Mouse (Mus musculus): ENCODE measurements around the gene Ankrd24. TPM values are rescaled to one million over a fixed set of nuclear protein-coding genes. Genes with fewer than 3 reads are reported as not detected.
A peak's percentile ranks its signal among the peaks of the same experiment; 100 is the strongest.

Ankrd24 gene
- total and polyA plus RNA-seq, 3 experiments = 7.8 to 33.7 (median 7.9) TPM

DNA sequence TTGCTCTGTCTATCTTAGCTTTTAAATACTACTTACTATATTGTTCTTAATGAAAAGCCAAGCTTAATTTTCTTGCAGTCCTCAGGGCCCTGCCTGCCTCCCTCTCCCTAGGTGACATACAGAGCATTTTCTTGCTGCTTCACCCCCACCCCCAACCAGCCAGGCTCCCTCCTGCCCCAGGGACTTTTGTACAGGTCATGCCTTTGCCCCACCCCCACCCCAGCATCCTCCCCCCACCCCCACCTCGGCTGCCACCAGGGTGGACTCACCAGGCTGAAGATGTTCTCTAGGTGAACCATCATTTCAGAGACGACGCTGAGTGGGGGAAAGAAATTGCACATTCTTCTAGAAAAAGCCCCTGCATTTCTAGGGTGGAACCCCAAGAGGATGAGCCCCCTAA, 30.0 kb upstream of the Ankrd24 start:
- Histone ChIP-seq H3K9ac (ENCODE audit: low read depth, low read length) (no peak overlapping the region), H3K27ac (no peak overlapping the region)
- intact Hi-C loops (cut with DNase I) = loop anchor here (2.0 kb wide), 1 partner anchor 24 kb away; the partner anchor contains the start of gene Tle2

GRCm38 (mm10) chr10:81598871-81599270, 29.5 kb upstream of the Ankrd24 start:
- TF ChIP-seq CTCF (IDR thresholded peaks at IDR 0.05) = no peak
- no peak for TF ChIP-seq POLR2A (IDR thresholded peaks at IDR 0.05; ENCODE audit: insufficient read depth, low read depth, low read length)
- TF ChIP-seq EP300 (IDR thresholded peaks at IDR 0.05; ENCODE audit: insufficient read depth, low read depth, low read length) = no peak
- Histone ChIP-seq H3K27me3 (ENCODE audit: control insufficient read depth, insufficient read depth, low read length) (no peaks in the 10 kb centered on the region), H3K79me2 (replicated peaks; ENCODE audit: control insufficient read depth, insufficient read depth, low read length) (no peaks in the 10 kb centered on the region), H3K4me3 (no peak overlapping the region), H3K4me1 (ENCODE audit: control insufficient read depth, insufficient read depth, low read length) (peaks cover 10% of the 10 kb centered on the region), H3K36me3 (ENCODE audit: control insufficient read depth, insufficient read depth, low read length) (no peaks in the 10 kb centered on the region), H3K9ac (ENCODE audit: low read depth, low read length) (no peak overlapping the region), H3K27ac (no peak overlapping the region)
- intact Hi-C loops (cut with DNase I) = loop anchor here (2.0 kb wide), 1 partner anchor 24 kb away; the partner anchor contains the start of gene Tle2
- no peak for DNase-seq
- WGBS = 55% methylated on average over 6 of the region's 6 CpGs

More for the DNA sequence above, 30.0 kb upstream of the Ankrd24 start:
- DNase-seq = no peak
- TF ChIP-seq POLR2A (IDR thresholded peaks at IDR 0.05; ENCODE audit: insufficient read depth, low read depth, low read length) = no peak
- TF ChIP-seq CTCF (IDR thresholded peaks at IDR 0.05) = no peak
- TF ChIP-seq EP300 (IDR thresholded peaks at IDR 0.05; ENCODE audit: insufficient read depth, low read depth, low read length) = no peak
- Histone ChIP-seq H3K27me3 (ENCODE audit: control insufficient read depth, insufficient read depth, low read length) (no peaks in the 10 kb centered on the region), H3K4me3 (no peak overlapping the region), H3K4me1 (ENCODE audit: control insufficient read depth, insufficient read depth, low read length) (peaks cover 10% of the 10 kb centered on the region), H3K36me3 (ENCODE audit: control insufficient read depth, insufficient read depth, low read length) (no peaks in the 10 kb centered on the region), H3K79me2 (replicated peaks; ENCODE audit: control insufficient read depth, insufficient read depth, low read length) (no peaks in the 10 kb centered on the region)
- 63% methylated on average over 3 of the region's 3 CpGs for WGBS

GRCm38 (mm10) chr10:81599630-81600029, 28.7 kb upstream of the Ankrd24 start:
- H3K36me3 ChIP-seq (ENCODE audit: control insufficient read depth, insufficient read depth, low read length) = no peaks in the 10 kb centered on the region
- TF ChIP-seq POLR2A (IDR thresholded peaks at IDR 0.05; ENCODE audit: insufficient read depth, low read depth, low read length) = no peak
- no peak for TF ChIP-seq EP300 (IDR thresholded peaks at IDR 0.05; ENCODE audit: insufficient read depth, low read depth, low read length)
- no peak for TF ChIP-seq CTCF (IDR thresholded peaks at IDR 0.05)
- H3K79me2 ChIP-seq (replicated peaks; ENCODE audit: control insufficient read depth, insufficient read depth, low read length) = no peaks in the 10 kb centered on the region
- no peak for DNase-seq
- no peak overlapping the region for H3K4me3 ChIP-seq
- no peak overlapping the region for H3K9ac ChIP-seq (ENCODE audit: low read depth, low read length)
- WGBS = 84% methylated on average over 5 of the region's 5 CpGs
- H3K4me1 ChIP-seq (ENCODE audit: control insufficient read depth, insufficient read depth, low read length) = peaks cover 10% of the 10 kb centered on the region
- no peaks in the 10 kb centered on the region for H3K27me3 ChIP-seq (ENCODE audit: control insufficient read depth, insufficient read depth, low read length)
- intact Hi-C loops (cut with DNase I) = loop anchor here (2.0 kb wide), 1 partner anchor 25 kb away; the partner anchor contains the start of gene Tle2
- no peak overlapping the region for H3K27ac ChIP-seq

DNA sequence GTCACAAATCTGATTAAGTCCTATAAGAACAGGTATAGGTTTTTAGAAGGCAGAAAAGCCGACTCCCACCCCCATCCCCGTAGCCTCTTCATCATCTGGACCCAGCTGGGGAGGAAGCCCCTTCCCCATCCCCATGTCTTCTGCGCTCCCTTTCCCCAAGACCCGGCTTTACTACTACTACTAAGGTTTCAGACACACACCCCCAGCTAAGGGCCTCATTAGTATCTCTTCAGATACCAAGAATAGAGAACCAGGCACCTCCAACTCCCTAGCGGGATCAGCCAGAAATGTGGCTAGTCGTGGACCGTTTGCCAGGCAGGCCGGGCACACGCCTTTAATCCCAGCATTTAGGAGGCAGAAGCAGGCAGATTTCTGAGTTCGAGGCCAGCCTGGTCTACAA, 28.2 kb upstream of the Ankrd24 start:
- peak overlapping the region; percentile 55; the same call in 1 of the 2 replicates for H3K27ac ChIP-seq
- H3K9ac ChIP-seq (ENCODE audit: low read depth, low read length) = no peak overlapping the region
- no peaks in the 10 kb centered on the region for H3K79me2 ChIP-seq (replicated peaks; ENCODE audit: control insufficient read depth, insufficient read depth, low read length)
- no peak overlapping the region for H3K4me3 ChIP-seq
- intact Hi-C loops (cut with DNase I) = no loop called here
- H3K36me3 ChIP-seq (ENCODE audit: control insufficient read depth, insufficient read depth, low read length) = no peaks in the 10 kb centered on the region
- TF ChIP-seq CTCF (IDR thresholded peaks at IDR 0.05) = no peak
- no peak for TF ChIP-seq EP300 (IDR thresholded peaks at IDR 0.05; ENCODE audit: insufficient read depth, low read depth, low read length)
- TF ChIP-seq POLR2A (IDR thresholded peaks at IDR 0.05; ENCODE audit: insufficient read depth, low read depth, low read length) = no peak
- H3K27me3 ChIP-seq (ENCODE audit: control insufficient read depth, insufficient read depth, low read length) = no peaks in the 10 kb centered on the region
- DNase-seq = no peak
- 53% methylated on average over 10 of the region's 10 CpGs for WGBS
- H3K4me1 ChIP-seq (ENCODE audit: control insufficient read depth, insufficient read depth, low read length) = peaks cover 13% of the 10 kb centered on the region

GRCm38 (mm10) chr10:81600738-81601203, 27.6 kb upstream of the Ankrd24 start, which contains the start of gene Tle6:
Tle6 (minus strand) TSS chr10:81601073.
- Histone ChIP-seq H3K27ac (peak within 1 kb of the TSS; percentile 55), H3K27me3 (ENCODE audit: control insufficient read depth, insufficient read depth, low read length) (no peaks in the 10 kb centered on the region), H3K36me3 (ENCODE audit: control insufficient read depth, insufficient read depth, low read length) (no peaks in the 10 kb centered on the region), H3K79me2 (replicated peaks; ENCODE audit: control insufficient read depth, insufficient read depth, low read length) (no peaks in the 10 kb centered on the region), H3K4me3 (peak within 1 kb of the TSS; percentile 42), H3K4me1 (ENCODE audit: control insufficient read depth, insufficient read depth, low read length) (peaks cover 13% of the 10 kb centered on the region), H3K9ac (ENCODE audit: low read depth, low read length) (peak within 1 kb of the TSS; percentile 7)
- peak; percentile 93 to 94 for DNase-seq
- TF ChIP-seq CTCF (IDR thresholded peaks at IDR 0.05) (no peak), POLR2A (IDR thresholded peaks at IDR 0.05; ENCODE audit: insufficient read depth, low read depth, low read length) (0 out of 2 replicates have a peak, but pooled peaks have one; percentile 24), EP300 (IDR thresholded peaks at IDR 0.05; ENCODE audit: insufficient read depth, low read depth, low read length) (no peak)
- intact Hi-C loops (cut with DNase I) = no loop called here
- WGBS = 1% methylated on average over 28 of the region's 28 CpGs

- intact Hi-C loops (cut with DNase I) = no loop called here
- TF ChIP-seq POLR2A (IDR thresholded peaks at IDR 0.05; ENCODE audit: insufficient read depth, low read depth, low read length) (no peak), EP300 (IDR thresholded peaks at IDR 0.05; ENCODE audit: insufficient read depth, low read depth, low read length) (no peak), CTCF (IDR thresholded peaks at IDR 0.05) (no peak)
- Histone ChIP-seq H3K79me2 (replicated peaks; ENCODE audit: control insufficient read depth, insufficient read depth, low read length) (no peaks in the 10 kb centered on the region), H3K9ac (ENCODE audit: low read depth, low read length) (peak overlapping the region; percentile 7), H3K36me3 (ENCODE audit: control insufficient read depth, insufficient read depth, low read length) (no peaks in the 10 kb centered on the region), H3K4me3 (peak overlapping the region; percentile 42), H3K27ac (peak overlapping the region; percentile 55), H3K4me1 (ENCODE audit: control insufficient read depth, insufficient read depth, low read length) (peaks cover 11% of the 10 kb centered on the region), H3K27me3 (ENCODE audit: control insufficient read depth, insufficient read depth, low read length) (no peaks in the 10 kb centered on the region)
- DNase-seq = no peak
- 43% methylated on average over 7 of the region's 7 CpGs for WGBS
Observed at GRCm38 (mm10) chr10:81601396-81601905, 26.9 kb upstream of the Ankrd24 start.
